Mouse (Mus musculus) brain, embryonic 14.5 days (tissue): ENCODE measurements around the gene BC004004.

ENCODE experiments used
- CTCF ChIP-seq: fragments of 200-500 bp; IDR thresholded peaks from 2 replicates; pipeline ENCODE4 v1.5.1; 2012; ENCODE audit warnings: inconsistent platforms, mild to moderate bottlenecking, moderate library complexity, borderline replicate concordance; ENCODE audit not compliant: insufficient read depth, insufficient read length; ENCODE audit errors: extremely low read depth
- POLR2A ChIP-seq: fragments of 200-500 bp; IDR thresholded peaks from 2 replicates; pipeline ENCODE4 v1.6.1; 2012; ENCODE audit warnings: mild to moderate bottlenecking, inconsistent platforms, borderline replicate concordance; ENCODE audit not compliant: poor library complexity, insufficient read depth, insufficient read length, severe bottlenecking; ENCODE audit errors: extremely low read depth

- TF ChIP-seq POLR2A (no peak), CTCF (no peak)
Measured at GRCm38 (mm10) chr17:29319476-29319875, 50.9 kb downstream of the BC004004 start.
